18 mouse cellular contexts compared by ENCODE assay signal in the genomic region with DNA sequence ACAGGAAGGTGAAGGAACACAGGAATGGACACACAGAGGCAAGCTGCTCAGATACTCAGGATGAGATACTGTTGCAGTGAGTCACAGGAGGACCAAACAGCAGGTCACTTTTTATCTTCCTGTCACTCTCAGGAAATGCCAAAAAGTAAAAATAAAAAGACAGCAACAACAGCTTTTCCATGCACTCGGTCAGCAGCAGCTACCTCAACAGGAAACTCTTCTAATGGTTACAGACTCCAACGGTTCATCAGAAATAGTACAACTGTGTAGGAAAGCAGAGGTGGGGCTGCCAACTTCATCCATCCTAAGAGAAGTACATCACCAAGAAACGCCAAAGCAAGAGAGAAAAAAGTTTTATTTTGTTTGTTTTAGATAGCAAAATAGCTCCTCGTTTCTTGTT.
A peak's percentile ranks its signal among the peaks of the same experiment; 100 is the strongest.
DNase-seq lines count a peak whose midpoint lies in the region; ATAC-seq lines count a peak whose summit lies in the region.
"Had no signal": no experiment of that assay in that cellular context is flagged by ENCODE, and none has a peak within 500 bp of the region (broad histone marks: within the 10 kb centered on the region; RNA-seq: fewer than 3 reads in every experiment).

No protein-coding gene starts in this region.

- H3K9ac ChIP-seq in kidney, embryonic 15.5 days = no peak overlapping the region
- H3K9ac ChIP-seq: embryonic facial prominence, embryonic 12.5 days; forebrain, embryonic 12.5 days; heart, embryonic 13.5 days; hindbrain, embryonic 12.5 days had no signal

- H3K27me3 ChIP-seq in kidney, embryonic 15.5 days = no peaks in the 10 kb centered on the region
- H3K27me3 ChIP-seq: embryonic facial prominence, embryonic 12.5 days; forebrain, embryonic 12.5 days; heart, embryonic 13.5 days; hindbrain, embryonic 12.5 days had no signal

- H3K27ac ChIP-seq in kidney, embryonic 15.5 days = peak overlapping the region; percentile 81
- H3K27ac ChIP-seq: embryonic facial prominence, embryonic 12.5 days; forebrain, embryonic 12.5 days; hindbrain, embryonic 12.5 days had no signal

- WGBS in kidney, embryonic 15.5 days = 35% methylated on average over 4 of the region's 4 CpGs

- DNase-seq in adrenal gland, adult 2 months = peak; percentile 30
- DNase-seq in adrenal gland, postnatal 25 days = no peak
- DNase-seq in kidney, adult 8-10 months = peak; percentile 7 to 26
- DNase-seq in kidney, postnatal 10 days = no peak
- peak; percentile 13 to 29 for DNase-seq in kidney, postnatal 36 days
- no peak for DNase-seq in B cell, adult 2 months
- DNase-seq in layer of hippocampus, postnatal 36 days = no peak
- DNase-seq: cerebellum, adult 2 months; gastrocnemius, postnatal 36 days; heart, adult 11 months; heart, postnatal 4 days had no signal

- no peaks in the 10 kb centered on the region for H3K36me3 ChIP-seq in kidney, embryonic 15.5 days
- H3K36me3 ChIP-seq: embryonic facial prominence, embryonic 12.5 days; forebrain, embryonic 12.5 days; heart, embryonic 13.5 days; hindbrain, embryonic 12.5 days had no signal

- peaks cover 26% of the 10 kb centered on the region for H3K4me1 ChIP-seq in kidney, embryonic 15.5 days
- H3K4me1 ChIP-seq: forebrain, embryonic 12.5 days had no signal

- no peak overlapping the region for H3K4me3 ChIP-seq in kidney, embryonic 15.5 days (replicated peaks)
- H3K4me3 ChIP-seq: embryonic facial prominence, embryonic 12.5 days; forebrain, embryonic 12.5 days; heart, embryonic 13.5 days; hindbrain, embryonic 12.5 days had no signal

- no peaks in the 10 kb centered on the region for H3K9me3 ChIP-seq in kidney, embryonic 15.5 days (replicated peaks)
- H3K9me3 ChIP-seq: embryonic facial prominence, embryonic 12.5 days; forebrain, embryonic 12.5 days; heart, embryonic 13.5 days; hindbrain, embryonic 12.5 days had no signal

- peak; percentile 50; the same call in 1 of the 2 replicates for ATAC-seq in kidney, embryonic 15.5 days (replicated peaks; ENCODE audit: low FRiP score)
- ATAC-seq: forebrain, embryonic 16.5 days; inflammation-experienced regulatory T-cells, adult 6 months had no signal

- no peak overlapping the region for H3K4me2 ChIP-seq in kidney, embryonic 15.5 days
- H3K4me2 ChIP-seq: embryonic facial prominence, embryonic 12.5 days; forebrain, embryonic 12.5 days; heart, embryonic 13.5 days; hindbrain, embryonic 12.5 days had no signal

Comparison
In these comparisons a context has a peak if more than half of its experiments do, and no peak if none do; other contexts are left out.
1. DNase-seq: peak in adrenal gland, adult 2 months (single experiment), kidney, adult 8-10 months (2 of 2) and kidney, postnatal 36 days (2 of 2); none in adrenal gland, postnatal 25 days (single experiment), kidney, postnatal 10 days (single experiment), B cell, adult 2 months (0 of 2) and layer of hippocampus, postnatal 36 days (0 of 2).